23 mouse cellular contexts compared by ENCODE assay signal in genomic region chr3:66486184-66486583, GRCm38 (mm10).
DNase-seq lines count a peak whose midpoint lies in the region; ATAC-seq lines count a peak whose summit lies in the region.
"Had no signal": no experiment of that assay in that cellular context is flagged by ENCODE, and none has a peak within 500 bp of the region (broad histone marks: within the 10 kb centered on the region; RNA-seq: fewer than 3 reads in every experiment).

No protein-coding gene starts in this region.

- intact Hi-C loops in heart, postnatal 25 days (cut with DNase I): no loop called here

- 52% methylated on average over 1 of the region's 1 CpGs for WGBS in heart, embryonic 12.5 days
- 42% methylated on average over 1 of the region's 1 CpGs for WGBS in liver, embryonic 11.5 days

- H3K9ac ChIP-seq in heart, embryonic 12.5 days: no peak overlapping the region
- no peak overlapping the region for H3K9ac ChIP-seq in liver, embryonic 11.5 days (ENCODE audit: low read depth, low read length)
- H3K9ac ChIP-seq: midbrain, embryonic 13.5 days had no signal

- peak; percentile 94 for ATAC-seq in heart, embryonic 12.5 days (ENCODE audit: insufficient number of reproducible peaks, low FRiP score)
- ATAC-seq in liver, embryonic 11.5 days (replicated peaks; ENCODE audit: low FRiP score): peak; percentile 100
- ATAC-seq in megakaryocyte-erythroid progenitor cell, adult 5-6 weeks (replicated peaks; ENCODE audit: low FRiP score, low TSS enrichment, poor library complexity, severe bottlenecking): peak; percentile 95
- ATAC-seq: hindbrain, embryonic 16.5 days; midbrain, embryonic 13.5 days had no signal

- H3K4me1 ChIP-seq in heart, embryonic 12.5 days (replicated peaks): peaks cover 8% of the 10 kb centered on the region; the same call in 1 of the 2 replicates
- peaks cover 12% of the 10 kb centered on the region for H3K4me1 ChIP-seq in liver, embryonic 11.5 days (replicated peaks; ENCODE audit: control insufficient read depth, insufficient read depth, low read length)

- no peak overlapping the region for H3K27ac ChIP-seq in heart, embryonic 12.5 days (ENCODE audit: poor library complexity, severe bottlenecking)
- no peak overlapping the region for H3K27ac ChIP-seq in liver, embryonic 11.5 days (ENCODE audit: low read depth, low read length)
- H3K27ac ChIP-seq: heart, adult 2 months; midbrain, embryonic 13.5 days had no signal

- no peaks in the 10 kb centered on the region for H3K36me3 ChIP-seq in heart, embryonic 12.5 days
- H3K36me3 ChIP-seq in liver, embryonic 11.5 days (ENCODE audit: control insufficient read depth, insufficient read depth, low read length): no peaks in the 10 kb centered on the region
- H3K36me3 ChIP-seq: midbrain, embryonic 13.5 days had no signal

- no peak overlapping the region for H3K4me3 ChIP-seq in heart, embryonic 12.5 days
- no peak overlapping the region for H3K4me3 ChIP-seq in liver, embryonic 11.5 days (ENCODE audit: low read depth, low read length)
- H3K4me3 ChIP-seq: heart, adult 2 months; midbrain, embryonic 13.5 days had no signal

- no peaks in the 10 kb centered on the region for H3K9me3 ChIP-seq in heart, embryonic 12.5 days (replicated peaks)
- H3K9me3 ChIP-seq in liver, embryonic 11.5 days (ENCODE audit: control insufficient read depth, low read length): no peaks in the 10 kb centered on the region
- H3K9me3 ChIP-seq: midbrain, embryonic 13.5 days had no signal

- no peak for DNase-seq in heart, postnatal 25 days (ENCODE audit: low spot score)
- DNase-seq in c-Kit-positive CD71-positive TER-119-negative erythroid progenitor cells, embryonic 14.5 days (ENCODE audit: low read depth): peak; percentile 70
- DNase-seq in liver, embryonic 11.5 days (ENCODE audit: low spot score): no peak
- DNase-seq in adipocyte (ENCODE audit: low spot score): no peak
- no peak for DNase-seq in layer of hippocampus, postnatal 14 days (ENCODE audit: low spot score in 2 of 2)
- DNase-seq in layer of hippocampus, adult 11-12 months (ENCODE audit: low spot score): no peak
- DNase-seq: adrenal gland, postnatal 36 days; cerebellum, postnatal 36 days; heart, adult 2 months; heart, postnatal 14 days; kidney, adult 9 months; kidney, postnatal 4 days; layer of hippocampus, postnatal 36 days; left cerebral cortex, postnatal 4 days; lung, adult 18-20 months; lung, postnatal 4 days; right cerebral cortex, postnatal 25 days; thymus, adult 2 months had no signal

- no peak overlapping the region for H3K4me2 ChIP-seq in heart, embryonic 12.5 days
- H3K4me2 ChIP-seq in liver, embryonic 11.5 days: peak overlapping the region; percentile 17; the same call in 1 of the 2 replicates
- H3K4me2 ChIP-seq: midbrain, embryonic 13.5 days had no signal

- H3K27me3 ChIP-seq in heart, embryonic 12.5 days (replicated peaks): no peaks in the 10 kb centered on the region
- no peaks in the 10 kb centered on the region for H3K27me3 ChIP-seq in liver, embryonic 11.5 days (replicated peaks; ENCODE audit: control insufficient read depth, insufficient read depth, low read length)
- H3K27me3 ChIP-seq: CH12.LX; midbrain, embryonic 13.5 days had no signal
